Mouse (Mus musculus) adrenal gland, postnatal 14 days (tissue): ENCODE results near the gene Inafm2. TPM values are rescaled to one million over a fixed set of nuclear protein-coding genes. Genes with fewer than 3 reads are reported as not detected.

Experiments used
- DNase-seq: peaks from one replicate; pipeline ENCODE4 v3.0.0; 2021; ENCODE audit warnings: mixed read lengths
- total RNA-seq: library from RNA; stranded (reverse); gene quantifications from 2 replicates; pipeline ENCODE4 v1.2.3, GENCODE M21; 2021

Inafm2 gene
- total RNA-seq, 1 experiment from 2014 or later = 30.0 TPM

- no peak for DNase-seq
Observed at GRCm38 (mm10) chr2:118782303-118782702, 36.7 kb downstream of the Inafm2 start.

GRCm38 (mm10) chr2:118783093-118783492, 37.5 kb downstream of the Inafm2 start:
- peak; percentile 57 for DNase-seq

GRCm38 (mm10) chr2:118783663-118784062, 38.1 kb downstream of the Inafm2 start:
- no peak for DNase-seq

- no peak for DNase-seq
Observed at GRCm38 (mm10) chr2:118786525-118786924, 41.0 kb downstream of the Inafm2 start.

- DNase-seq = peak; percentile 78
Observed at GRCm38 (mm10) chr2:118789501-118789900, 43.9 kb downstream of the Inafm2 start.

GRCm38 (mm10) chr2:118790221-118790550, 44.6 kb downstream of the Inafm2 start:
- DNase-seq = no peak

GRCm38 (mm10) chr2:118790551-118791525, 45.3 kb downstream of the Inafm2 start:
- DNase-seq = peak; percentile 86

GRCm38 (mm10) chr2:118791591-118792258, 46.2 kb downstream of the Inafm2 start:
- no peak for DNase-seq

GRCm38 (mm10) chr2:118792259-118792613, 46.7 kb downstream of the Inafm2 start:
- DNase-seq = no peak

GRCm38 (mm10) chr2:118793636-118794035, 48.1 kb downstream of the Inafm2 start:
- DNase-seq = no peak

Other genes with a start within 250 kb of the Inafm2 start
- gene Bmf, start 196.1 kb upstream of the Inafm2 start, total RNA-seq = 14.4 and 26.8 TPM in 2 replicates
- 19.5 and 21.4 TPM in 2 replicates for gene Bub1b, start 147.5 kb upstream of the Inafm2 start, total RNA-seq
- 10.5 and 12.7 TPM in 2 replicates for gene Pak6, start 82.5 kb upstream of the Inafm2 start, total RNA-seq
- 0.15 and 0.30 TPM in 2 replicates for gene Ankrd63, start 41.8 kb upstream of the Inafm2 start, total RNA-seq
- gene Plcb2, start 17.3 kb upstream of the Inafm2 start, total RNA-seq = 1.1 and 8.7 TPM in 2 replicates
- gene Ccdc9b, start 16.9 kb downstream of the Inafm2 start, total RNA-seq = 4.2 and 4.8 TPM in 2 replicates
- gene Phgr1, start 27.0 kb downstream of the Inafm2 start, total RNA-seq = not detected in 2 replicates
- gene Disp2, start 34.0 kb downstream of the Inafm2 start, total RNA-seq = 26.3 and 28.1 TPM in 2 replicates
- gene Knstrn, start 68.2 kb downstream of the Inafm2 start, total RNA-seq = 17.8 and 17.9 TPM in 2 replicates
- gene Ivd, start 116.2 kb downstream of the Inafm2 start, total RNA-seq = 173 and 197 TPM in 2 replicates
- gene Bahd1, start 154.6 kb downstream of the Inafm2 start, total RNA-seq = 32.3 and 33.7 TPM in 2 replicates
- gene Chst14, start 180.7 kb downstream of the Inafm2 start, total RNA-seq = 10.1 and 13.3 TPM in 2 replicates